9 mouse cellular contexts compared by ENCODE assay signal in genomic region chr9:98538017-98538712, GRCm38 (mm10). TPM values are rescaled to one million over a fixed set of nuclear protein-coding genes. Genes with fewer than 3 reads are reported as not detected.
DNase-seq lines count a peak whose midpoint lies in the region; ATAC-seq and TF ChIP-seq lines count a peak whose summit lies in the region.
"Had no signal": no experiment of that assay in that cellular context is flagged by ENCODE, and none has a peak within 500 bp of the region (broad histone marks: within the 10 kb centered on the region; RNA-seq: fewer than 3 reads in every experiment).

No protein-coding gene starts in this region.

- TF ChIP-seq CTCF in heart, postnatal 0 days (IDR thresholded peaks at IDR 0.05; ENCODE audit: low read depth) = no peak

- H3K27ac ChIP-seq in heart, postnatal 0 days (ENCODE audit: low read depth) = no peak overlapping the region
- H3K27ac ChIP-seq in forebrain, embryonic 16.5 days (ENCODE audit: low read length) = no peak overlapping the region
- no peak overlapping the region for H3K27ac ChIP-seq in midbrain, embryonic 14.5 days (replicated peaks; ENCODE audit: low read depth, low read length)

- no peak overlapping the region for H3K9ac ChIP-seq in heart, postnatal 0 days (replicated peaks; ENCODE audit: low read depth, low read length)
- H3K9ac ChIP-seq in forebrain, embryonic 16.5 days (replicated peaks; ENCODE audit: low read depth, low read length) = no peak overlapping the region
- H3K9ac ChIP-seq in midbrain, embryonic 14.5 days (replicated peaks; ENCODE audit: low read length) = no peak overlapping the region

- H3K4me3 ChIP-seq in heart, postnatal 0 days (ENCODE audit: low read depth, low read length) = no peak overlapping the region
- no peak overlapping the region for H3K4me3 ChIP-seq in forebrain, embryonic 16.5 days (replicated peaks; ENCODE audit: low read length)
- H3K4me3 ChIP-seq in midbrain, embryonic 14.5 days (replicated peaks; ENCODE audit: low read depth, low read length) = no peak overlapping the region

- 37% methylated on average over 13 of the region's 13 CpGs for whole genome bisulfite sequencing in heart, postnatal 0 days
- WGBS in forebrain, embryonic 16.5 days = 45% methylated on average over 13 of the region's 13 CpGs
- 49% methylated on average over 13 of the region's 13 CpGs for WGBS in midbrain, embryonic 14.5 days

- no peaks in the 10 kb centered on the region for H3K4me1 ChIP-seq in heart, postnatal 0 days (ENCODE audit: control insufficient read depth, insufficient read depth)
- H3K4me1 ChIP-seq in forebrain, embryonic 16.5 days (replicated peaks; ENCODE audit: control insufficient read depth, insufficient read depth, low read length) = peaks cover 8% of the 10 kb centered on the region; the same call in 1 of the 2 replicates
- peaks cover 8% of the 10 kb centered on the region; the same call in 1 of the 2 replicates for H3K4me1 ChIP-seq in midbrain, embryonic 14.5 days (ENCODE audit: control insufficient read depth, insufficient read depth, low read length)

- no peaks in the 10 kb centered on the region for H3K36me3 ChIP-seq in heart, postnatal 0 days (replicated peaks; ENCODE audit: control insufficient read depth, insufficient read depth, low read length)
- no peaks in the 10 kb centered on the region for H3K36me3 ChIP-seq in forebrain, embryonic 16.5 days (ENCODE audit: control insufficient read depth, insufficient read depth)
- no peaks in the 10 kb centered on the region for H3K36me3 ChIP-seq in midbrain, embryonic 14.5 days (ENCODE audit: control insufficient read depth, insufficient read depth, low read length)

- intact Hi-C loops in heart, postnatal 36 days (cut with DNase I) = loop anchor here (1.0 to 10.0 kb wide), 4 partner anchors 96 to 1243 kb away; partner anchors contain the start of gene Clstn2
- intact Hi-C loops in left cerebral cortex, postnatal 25 days (cut with DNase I) = loop anchor here (1.0 to 5.0 kb wide), 5 partner anchors 96 to 1241 kb away; partner anchors contain the start of gene Clstn2

- ATAC-seq in heart, postnatal 0 days (ENCODE audit: insufficient read depth, low read depth) = no peak
- peak; percentile 52 for ATAC-seq in forebrain, embryonic 16.5 days
- ATAC-seq in midbrain, embryonic 14.5 days (ENCODE audit: low FRiP score, low TSS enrichment) = no peak; the same call in 1 of the 2 replicates

- no peak for DNase-seq in heart, postnatal 0 days (ENCODE audit: low spot score)
- DNase-seq in heart, postnatal 36 days = no peak
- DNase-seq in NIH3T3 (ENCODE audit: low read depth) = peak; percentile 20
- DNase-seq in midbrain, embryonic 14.5 days = peak; percentile 15
- DNase-seq in cerebellum, adult 9-10 months = no peak
- no peak for DNase-seq in MN1 (ENCODE audit: low spot score)
- DNase-seq in left cerebral cortex, postnatal 25 days (ENCODE audit: low spot score in 2 of 2) = no peak

- no peaks in the 10 kb centered on the region for H3K27me3 ChIP-seq in heart, postnatal 0 days (ENCODE audit: control insufficient read depth, insufficient read depth, low read length)
- H3K27me3 ChIP-seq in forebrain, embryonic 16.5 days (replicated peaks; ENCODE audit: control insufficient read depth, insufficient read depth, low read length) = no peaks in the 10 kb centered on the region
- no peaks in the 10 kb centered on the region; the same call in 1 of the 2 replicates for H3K27me3 ChIP-seq in midbrain, embryonic 14.5 days (ENCODE audit: control insufficient read depth, insufficient read depth, low read length)
- H3K27me3 ChIP-seq: Patski had no signal

- H3K4me2 ChIP-seq in heart, postnatal 0 days (ENCODE audit: low read depth, low read length) = peak overlapping the region; percentile 8; the same call in 1 of the 2 replicates
- H3K4me2 ChIP-seq in forebrain, embryonic 16.5 days (ENCODE audit: low read length) = peak overlapping the region; percentile 36
- peak overlapping the region; percentile 35 for H3K4me2 ChIP-seq in midbrain, embryonic 14.5 days (ENCODE audit: low read length)

- no peak for TF ChIP-seq EP300 in heart, postnatal 0 days (IDR thresholded peaks at IDR 0.05; ENCODE audit: low read depth)

- peaks cover 4% of the 10 kb centered on the region; the same call in 1 of the 2 replicates for H3K9me3 ChIP-seq in heart, postnatal 0 days (replicated peaks; ENCODE audit: control insufficient read depth, low read length)
- H3K9me3 ChIP-seq in forebrain, embryonic 16.5 days (ENCODE audit: control insufficient read depth, low read length) = no peaks in the 10 kb centered on the region
- no peaks in the 10 kb centered on the region for H3K9me3 ChIP-seq in midbrain, embryonic 14.5 days (ENCODE audit: control insufficient read depth, low read length)

RNA-seq across cellular contexts. Expression of gene Copb2, which starts 25.4 kb away (rescaled TPM):
- total RNA-seq in heart, postnatal 0 days (2014; rRNA removed; ENCODE audit: low replicate concordance) = 75.1 and 86.1 TPM in 2 replicates
- 90.8 and 93.9 TPM in 2 replicates for polyA plus RNA-seq in heart, postnatal 0 days (2015; fragmentation: Nextera tagmentation; extraction: Ambion mirVana)
- 100 to 1,000 TPM; 106 to 107 TPM for total RNA-seq in heart, postnatal 36 days (2021)
- polyA plus RNA-seq in forebrain, embryonic 16.5 days (2015; fragmentation: Nextera tagmentation; extraction: Ambion mirVana) = 132 and 147 TPM in 2 replicates
- polyA plus RNA-seq in midbrain, embryonic 14.5 days (2014; fragmentation: Nextera tagmentation; extraction: Ambion mirVana) = 84.0 and 146 TPM in 2 replicates
- total RNA-seq in left cerebral cortex, postnatal 25 days (2021) = 10 to 100 TPM; 86.0 to 86.2 TPM

RNA-seq across cellular contexts. Expression of gene Rbp2, which starts 52.2 kb away (rescaled TPM):
- not detected in 2 replicates for total RNA-seq in heart, postnatal 0 days (2014; rRNA removed; ENCODE audit: low replicate concordance)
- polyA plus RNA-seq in heart, postnatal 0 days (2015; fragmentation: Nextera tagmentation; extraction: Ambion mirVana) = 0.21 TPM in 1 of 2 replicates, not detected in the other
- total RNA-seq in heart, postnatal 36 days (2021) = not detected
- not detected in 2 replicates for polyA plus RNA-seq in forebrain, embryonic 16.5 days (2015; fragmentation: Nextera tagmentation; extraction: Ambion mirVana)
- not detected in 2 replicates for polyA plus RNA-seq in midbrain, embryonic 14.5 days (2014; fragmentation: Nextera tagmentation; extraction: Ambion mirVana)
- total RNA-seq in left cerebral cortex, postnatal 25 days (2021) = not detected
- polyA plus RNA-seq: Patski had no signal

Comparison
In these comparisons a context has a peak if more than half of its experiments do, and no peak if none do; other contexts are left out.
1. DNase-seq: peak in NIH3T3 (single experiment) and midbrain, embryonic 14.5 days (single experiment); none in heart, postnatal 0 days (single experiment), heart, postnatal 36 days (0 of 2), cerebellum, adult 9-10 months (single experiment), MN1 (single experiment) and left cerebral cortex, postnatal 25 days (0 of 2).
2. Peak in every context shown above with its lines, with median percentiles within 50 percentile points of each other: H3K4me2 ChIP-seq.